Mouse (Mus musculus) testis, adult 2 months (tissue): ENCODE measurements around the gene Gad2.

Experiments used
- CTCF ChIP-seq: fragments of 200-500 bp; IDR thresholded peaks from 2 replicates; pipeline ENCODE4 v1.5.1; 2012; ENCODE audit warnings: low read depth, mild to moderate bottlenecking, inconsistent platforms, low read length, moderate library complexity; ENCODE audit not compliant: control insufficient read depth, insufficient read depth, insufficient replicate concordance
- POLR2A ChIP-seq: fragments of 200-500 bp; IDR thresholded peaks from 2 replicates; pipeline ENCODE4 v1.6.1; 2012; ENCODE audit warnings: low read depth, mild to moderate bottlenecking, inconsistent platforms, low read length, moderate library complexity; ENCODE audit not compliant: control insufficient read depth

DNA sequence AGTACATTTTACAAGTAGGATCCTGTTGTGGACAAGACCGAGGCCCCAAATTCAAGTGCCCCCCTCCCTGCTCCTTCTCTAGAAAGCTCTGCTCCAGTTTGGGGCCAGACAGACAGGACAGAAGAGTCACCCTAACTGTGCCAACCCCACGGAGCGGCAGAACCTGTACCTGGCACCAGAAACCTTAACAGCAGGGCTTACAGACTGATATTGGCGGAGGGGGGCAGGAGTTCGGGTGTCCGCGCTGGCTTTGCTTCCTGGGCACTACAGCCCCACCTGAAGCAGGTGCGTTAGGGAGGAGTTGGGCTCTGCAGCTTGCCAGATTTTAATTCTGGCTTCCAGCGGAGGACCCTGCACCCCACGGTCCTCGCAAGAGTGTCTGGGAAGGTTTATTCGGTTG, 2.6 kb upstream of the Gad2 start:
- no peak for TF ChIP-seq POLR2A
- no peak for TF ChIP-seq CTCF
